Mouse (Mus musculus) cerebellum, adult 11 months (tissue): ENCODE measurements at regions not wholly inside any gene's neighbourhood (a gene's known extent, or its start where the extent isn't known, plus 50 kb on each side); places are given as distances from the start of the nearest gene placed in this dataset.

Experiments
- DNase-seq: peaks from one replicate; pipeline ENCODE4 v3.0.0; 2022

- no peak for DNase-seq
These were observed 1277.5 kb downstream of the Gsdmc2 start for GRCm38 (mm10) chr15:62567431-62567830.

GRCm38 (mm10) chr15:62566106-62566511 is 1278.9 kb downstream of the Gsdmc2 start:
- DNase-seq = no peak

- DNase-seq = no peak
These were observed 1311.7 kb downstream of the Gsdmc2 start for GRCm38 (mm10) chr15:62533233-62533632.

- DNase-seq = no peak
These were observed 1316.0 kb downstream of the Gsdmc2 start for GRCm38 (mm10) chr15:62528975-62529374.

GRCm38 (mm10) chr15:62524628-62525027 is 1320.3 kb downstream of the Gsdmc2 start:
- DNase-seq = no peak

GRCm38 (mm10) chr15:62524135-62524534 is 1320.8 kb downstream of the Gsdmc2 start:
- DNase-seq = no peak

GRCm38 (mm10) chr15:62513462-62513861 is 1331.5 kb downstream of the Gsdmc2 start:
- DNase-seq = no peak

- DNase-seq = no peak
These were observed 1333.5 kb downstream of the Gsdmc2 start for GRCm38 (mm10) chr15:62511461-62511860.

GRCm38 (mm10) chr15:62503866-62504265 is 1341.1 kb downstream of the Gsdmc2 start:
- no peak for DNase-seq

- no peak for DNase-seq
These were observed 1344.0 kb downstream of the Gsdmc2 start for GRCm38 (mm10) chr15:62500966-62501365.

- DNase-seq = no peak
These were observed 1344.5 kb downstream of the Gsdmc2 start for GRCm38 (mm10) chr15:62500522-62500921.

- no peak for DNase-seq
These were observed 1348.8 kb downstream of the Gsdmc2 start for GRCm38 (mm10) chr15:62496193-62496592.

GRCm38 (mm10) chr15:62492350-62492749 is 1352.6 kb downstream of the Gsdmc2 start:
- DNase-seq = no peak

- no peak for DNase-seq
These were observed 1354.4 kb downstream of the Gsdmc2 start for GRCm38 (mm10) chr15:62490548-62490947.

GRCm38 (mm10) chr15:62486540-62486939 is 1358.4 kb downstream of the Gsdmc2 start:
- no peak for DNase-seq

- DNase-seq = no peak
These were observed 1360.6 kb downstream of the Gsdmc2 start for GRCm38 (mm10) chr15:62484350-62484749.

- no peak for DNase-seq
These were observed 1361.4 kb downstream of the Gsdmc2 start for GRCm38 (mm10) chr15:62483534-62483933.

GRCm38 (mm10) chr15:62482357-62482756 is 1362.6 kb downstream of the Gsdmc2 start:
- DNase-seq = no peak

- no peak for DNase-seq
These were observed 1367.2 kb downstream of the Gsdmc2 start for GRCm38 (mm10) chr15:62477779-62478178.

GRCm38 (mm10) chr15:62476452-62476851 is 1368.5 kb downstream of the Gsdmc2 start:
- DNase-seq = no peak

- no peak for DNase-seq
These were observed 1374.2 kb downstream of the Gsdmc2 start for GRCm38 (mm10) chr15:62470683-62471331.

- no peak for DNase-seq
These were observed 1376.9 kb downstream of the Gsdmc2 start for GRCm38 (mm10) chr15:62468076-62468475.

GRCm38 (mm10) chr15:62466856-62467255 is 1378.1 kb downstream of the Gsdmc2 start:
- no peak for DNase-seq

- DNase-seq = no peak
These were observed 1379.7 kb downstream of the Gsdmc2 start for GRCm38 (mm10) chr15:62465026-62465839.
